Mouse (Mus musculus) limb, embryonic 13.5 days (tissue): Measurements from ENCODE around the gene Ghrhr. TPM values are rescaled to one million over a fixed set of nuclear protein-coding genes. Genes with fewer than 3 reads are reported as not detected.

ENCODE experiments used
- ATAC-seq: fragments of 200-750 bp; cut with Nextera tagmentation; 2 replicates; pipeline ENCODE4 v1.8.0; 2017; ENCODE audit warnings: low read depth, moderate number of reproducible peaks, moderate TSS enrichment; ENCODE audit not compliant: low FRiP score
- H3K27ac ChIP-seq: fragments of 300-500 bp; sonication (generic); 2 replicates; pipeline ENCODE4 v1.5.1; 2015; ENCODE audit warnings: inconsistent platforms, mild to moderate bottlenecking, moderate library complexity
- H3K27me3 ChIP-seq: fragments of 300-500 bp; sonication (generic); 2 replicates; pipeline ENCODE4 v1.6.1; 2015; ENCODE audit warnings: mild to moderate bottlenecking, inconsistent platforms
- H3K36me3 ChIP-seq: fragments of 300-500 bp; sonication (generic); 2 replicates; pipeline ENCODE4 v1.6.1; 2015; ENCODE audit warnings: inconsistent platforms, mild to moderate bottlenecking, moderate library complexity
- H3K4me1 ChIP-seq: fragments of 300-500 bp; sonication (generic); 2 replicates; pipeline ENCODE4 v1.6.1; 2015; ENCODE audit warnings: inconsistent platforms
- H3K4me2 ChIP-seq: fragments of 300-500 bp; sonication (generic); replicated peaks from 2 replicates; pipeline ENCODE4 v1.6.1; 2015; ENCODE audit warnings: inconsistent platforms, mild to moderate bottlenecking, moderate library complexity
- H3K4me3 ChIP-seq: fragments of 300-500 bp; sonication (generic); 2 replicates; pipeline ENCODE4 v1.5.1; 2015; ENCODE audit warnings: moderate library complexity, mild to moderate bottlenecking, inconsistent platforms
- H3K9ac ChIP-seq: fragments of 300-500 bp; sonication (generic); 2 replicates; pipeline ENCODE4 v1.6.1; 2015; ENCODE audit warnings: mild to moderate bottlenecking, inconsistent platforms
- H3K9me3 ChIP-seq: fragments of 300-500 bp; sonication (generic); 2 replicates; pipeline ENCODE4 v1.6.1; 2016; ENCODE audit warnings: inconsistent platforms
- WGBS: fragments of 180-500 bp; shearing (Covaris S2); methylation state at CpG from one replicate; pipeline ENCODE4 v1.1.7; 2015; 5-methylcytosine and 5-hydroxymethylcytosine counted together
- polyA plus RNA-seq: library from polyadenylated mRNA; unstranded; fragments of >200 nt; fragmentation: Nextera tagmentation; extraction: Ambion mirVana; gene quantifications from 2 replicates; pipeline ENCODE4 v1.2.1, GENCODE M21; 2015

Gene Ghrhr
- polyA plus RNA-seq, 1 experiment from 2014 or later, result not detected

- Histone ChIP-seq H3K9me3 (no peaks in the 10 kb centered on the region), H3K4me2 (no peak overlapping the region), H3K36me3 (no peaks in the 10 kb centered on the region), H3K4me1 (no peaks in the 10 kb centered on the region), H3K27ac (no peak overlapping the region), H3K9ac (no peak overlapping the region), H3K4me3 (no peak overlapping the region), H3K27me3 (no peaks in the 10 kb centered on the region)
- ATAC-seq, result no peak
- 83% methylated on average over 4 of the region's 4 CpGs for WGBS
Observed at GRCm38 (mm10) chr6:55381966-55382365, 5.9 kb downstream of the Ghrhr start.

DNA sequence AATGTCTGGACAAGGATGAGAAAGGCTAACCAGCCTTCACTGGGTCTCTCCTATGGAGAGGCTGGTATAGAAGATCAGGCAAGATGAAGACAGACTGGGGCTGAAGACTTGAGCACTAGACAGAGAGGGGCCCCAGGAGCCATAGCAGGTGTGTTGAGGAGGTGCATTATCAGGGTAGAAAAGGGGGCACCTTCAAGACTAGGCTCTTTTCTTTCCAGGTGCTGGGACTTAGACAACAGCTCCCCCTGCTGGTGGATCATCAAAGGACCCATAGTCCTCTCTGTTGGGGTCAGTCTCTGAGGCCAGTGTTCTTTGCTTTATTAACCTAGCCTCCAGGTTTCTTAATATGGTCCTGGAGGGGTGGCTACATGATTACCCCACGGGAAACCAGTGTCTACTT, 7.8 kb downstream of the Ghrhr start:
- no peak overlapping the region for H3K27ac ChIP-seq
- 0 out of 2 replicates have a peak, but pooled peaks cover 6% of the 10 kb centered on the region for H3K4me1 ChIP-seq
- H3K4me2 ChIP-seq, result no peak overlapping the region
- H3K27me3 ChIP-seq, result peaks cover 9% of the 10 kb centered on the region; the same call in 1 of the 2 replicates
- ATAC-seq, result 0 out of 2 replicates have a peak, but pooled peaks have one; percentile 51
- H3K9ac ChIP-seq, result no peak overlapping the region
- H3K9me3 ChIP-seq, result no peaks in the 10 kb centered on the region
- no peak overlapping the region for H3K4me3 ChIP-seq
- H3K36me3 ChIP-seq, result no peaks in the 10 kb centered on the region
- 11% methylated on average over 1 of the region's 1 CpGs for WGBS

DNA sequence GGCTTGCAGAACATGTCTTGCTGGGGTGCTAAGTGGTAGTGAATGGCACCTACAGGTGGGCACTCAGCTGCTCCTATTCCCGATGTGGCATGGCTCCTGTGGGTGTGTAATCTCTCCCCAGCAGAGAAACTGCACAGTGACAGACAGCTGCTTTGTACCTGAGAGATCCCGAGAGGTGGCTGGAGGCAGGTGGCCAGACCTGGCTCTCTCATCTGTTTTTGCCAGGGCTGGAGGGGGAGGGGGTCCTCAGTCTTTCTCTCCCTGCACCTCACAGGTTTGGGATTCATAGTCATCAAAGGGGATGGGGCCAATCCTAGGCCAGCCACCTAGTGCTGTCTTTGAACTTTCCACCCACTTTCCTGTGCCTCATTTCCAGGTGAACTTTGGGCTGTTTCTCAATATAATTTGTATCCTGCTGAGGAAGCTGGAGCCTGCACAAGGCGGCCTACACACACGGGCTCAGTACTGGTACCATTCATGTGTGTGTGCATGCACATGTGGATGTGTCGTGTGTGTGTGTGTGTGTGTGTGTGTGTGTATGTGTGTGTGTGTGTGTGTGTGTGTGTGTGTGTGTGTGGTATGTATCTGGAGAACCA, 8.4 kb downstream of the Ghrhr start:
- Histone ChIP-seq H3K9me3 (no peaks in the 10 kb centered on the region), H3K27ac (no peak overlapping the region), H3K27me3 (peaks cover 11% of the 10 kb centered on the region; the same call in 1 of the 2 replicates), H3K4me2 (no peak overlapping the region), H3K4me3 (no peak overlapping the region), H3K9ac (no peak overlapping the region), H3K36me3 (no peaks in the 10 kb centered on the region), H3K4me1 (0 out of 2 replicates have a peak, but pooled peaks cover 7% of the 10 kb centered on the region)
- 63% methylated on average over 5 of the region's 5 CpGs for WGBS
- no peak for ATAC-seq

GRCm38 (mm10) chr6:55388546-55389169, 12.6 kb downstream of the Ghrhr start:
- Histone ChIP-seq H3K4me3 (no peak overlapping the region), H3K4me2 (no peak overlapping the region), H3K9ac (no peak overlapping the region), H3K27ac (no peak overlapping the region), H3K27me3 (peaks cover 16% of the 10 kb centered on the region), H3K4me1 (0 out of 2 replicates have a peak, but pooled peaks cover 10% of the 10 kb centered on the region), H3K36me3 (no peaks in the 10 kb centered on the region), H3K9me3 (no peaks in the 10 kb centered on the region)
- ATAC-seq, result no peak
- WGBS, result 38% methylated on average over 12 of the region's 12 CpGs

GRCm38 (mm10) chr6:55389321-55389720, 13.2 kb downstream of the Ghrhr start:
- WGBS, result 65% methylated on average over 5 of the region's 5 CpGs
- Histone ChIP-seq H3K4me1 (0 out of 2 replicates have a peak, but pooled peaks cover 10% of the 10 kb centered on the region), H3K36me3 (no peaks in the 10 kb centered on the region), H3K9me3 (no peaks in the 10 kb centered on the region), H3K4me3 (no peak overlapping the region), H3K27ac (no peak overlapping the region), H3K9ac (no peak overlapping the region), H3K4me2 (no peak overlapping the region), H3K27me3 (peaks cover 16% of the 10 kb centered on the region)
- ATAC-seq, result no peak

- 18% methylated on average over 4 of the region's 4 CpGs for WGBS
- peaks cover 16% of the 10 kb centered on the region for H3K27me3 ChIP-seq
- H3K4me1 ChIP-seq, result peaks cover 18% of the 10 kb centered on the region
Observed at GRCm38 (mm10) chr6:55391814-55392213, 15.7 kb downstream of the Ghrhr start.

GRCm38 (mm10) chr6:55392453-55392852, 16.4 kb downstream of the Ghrhr start:
- Histone ChIP-seq H3K4me2 (no peak overlapping the region), H3K9me3 (no peaks in the 10 kb centered on the region), H3K9ac (no peak overlapping the region), H3K4me1 (peaks cover 21% of the 10 kb centered on the region), H3K27me3 (peaks cover 19% of the 10 kb centered on the region), H3K4me3 (no peak overlapping the region), H3K36me3 (no peaks in the 10 kb centered on the region), H3K27ac (no peak overlapping the region)
- 13% methylated on average over 4 of the region's 4 CpGs for WGBS
- peak; percentile 55 for ATAC-seq

More at GRCm38 (mm10) chr6:55391814-55392213, 15.7 kb downstream of the Ghrhr start:
- Histone ChIP-seq H3K9ac (no peak overlapping the region), H3K4me3 (no peak overlapping the region), H3K27ac (no peak overlapping the region), H3K36me3 (no peaks in the 10 kb centered on the region), H3K4me2 (no peak overlapping the region), H3K9me3 (no peaks in the 10 kb centered on the region)
- ATAC-seq, result no peak

DNA sequence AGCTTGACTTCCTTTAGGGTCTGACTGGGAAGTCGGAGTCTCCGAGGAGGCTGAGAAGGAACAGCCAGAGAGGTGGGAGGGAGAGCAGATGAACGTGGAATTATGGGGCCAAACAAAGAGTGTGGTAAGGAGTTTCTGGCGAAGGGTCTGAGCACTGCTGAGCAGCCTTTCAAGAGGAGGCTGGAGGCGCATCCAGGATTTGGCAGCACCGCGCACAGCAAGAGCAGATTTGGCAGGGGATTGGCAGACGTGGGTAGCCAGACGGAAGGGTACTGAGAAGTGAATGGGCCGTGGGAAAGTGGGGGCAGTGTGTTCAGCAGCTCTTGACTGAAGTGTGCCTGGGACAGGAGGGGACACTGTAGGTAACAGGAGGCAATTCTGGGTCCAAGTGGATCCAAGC, 18.8 kb downstream of the Ghrhr start:
- no peaks in the 10 kb centered on the region for H3K9me3 ChIP-seq

DNA sequence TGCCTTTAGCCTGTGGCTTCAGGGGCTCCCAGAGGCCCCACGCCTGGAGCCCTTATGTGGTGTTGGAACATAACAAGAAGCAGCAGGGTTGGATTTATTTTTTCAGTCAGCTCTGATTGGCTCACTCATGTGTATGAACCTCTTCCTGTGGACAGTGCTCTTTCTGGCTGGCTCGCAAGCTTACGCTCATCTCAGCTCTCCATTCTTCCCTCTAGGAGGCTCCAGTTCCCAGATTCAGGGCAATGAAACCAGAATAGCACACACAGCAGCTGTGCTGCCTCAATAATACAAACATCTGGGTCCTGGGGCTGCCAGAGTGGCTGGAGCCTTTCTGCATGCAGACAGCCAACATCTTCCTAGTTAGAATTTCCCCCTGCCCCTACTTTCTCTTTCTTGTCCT, 20.1 kb downstream of the Ghrhr start:
- no peak overlapping the region for H3K4me3 ChIP-seq
- peak; percentile 37; the same call in 1 of the 2 replicates for ATAC-seq
- H3K9ac ChIP-seq, result no peak overlapping the region
- H3K9me3 ChIP-seq, result no peaks in the 10 kb centered on the region
- no peaks in the 10 kb centered on the region for H3K36me3 ChIP-seq
- H3K27ac ChIP-seq, result no peak overlapping the region
- peaks cover 19% of the 10 kb centered on the region for H3K4me1 ChIP-seq
- H3K4me2 ChIP-seq, result 0 out of 2 replicates have a peak overlapping the region, but pooled peaks have one; percentile 14
- 23% methylated on average over 3 of the region's 3 CpGs for WGBS
- peaks cover 7% of the 10 kb centered on the region; the same call in 1 of the 2 replicates for H3K27me3 ChIP-seq

More for the DNA sequence above, 18.8 kb downstream of the Ghrhr start:
- no peak for ATAC-seq
- Histone ChIP-seq H3K27ac (no peak overlapping the region), H3K4me2 (no peak overlapping the region), H3K9ac (no peak overlapping the region), H3K36me3 (no peaks in the 10 kb centered on the region), H3K4me3 (no peak overlapping the region), H3K27me3 (peaks cover 8% of the 10 kb centered on the region), H3K4me1 (peaks cover 15% of the 10 kb centered on the region)
- WGBS, result 84% methylated on average over 10 of the region's 10 CpGs

DNA sequence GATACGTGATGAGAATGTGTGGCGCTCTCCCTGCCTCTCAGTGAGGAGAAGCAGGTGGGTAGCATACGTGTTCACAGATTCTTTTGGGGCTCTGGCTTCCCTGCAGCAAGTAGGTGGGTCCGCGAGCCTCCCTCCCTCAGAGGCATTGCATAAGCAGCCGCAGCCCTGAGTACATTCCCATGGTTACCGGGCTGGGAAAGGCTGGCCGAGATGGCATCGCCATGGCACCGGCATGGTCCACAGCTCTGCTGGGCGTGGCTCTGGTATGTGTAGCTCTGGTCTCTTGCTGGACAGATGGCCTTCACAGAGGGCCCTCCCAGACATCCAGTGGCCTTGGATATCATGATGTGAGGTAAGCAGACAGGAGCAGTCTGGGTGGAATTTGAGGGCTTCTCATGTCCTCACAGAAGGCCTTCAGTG, 20.5 kb downstream of the Ghrhr start:
- Histone ChIP-seq H3K27ac (no peak overlapping the region), H3K4me2 (0 out of 2 replicates have a peak overlapping the region, but pooled peaks have one; percentile 14)
- ATAC-seq, result peak; percentile 29; the same call in 1 of the 2 replicates

DNA sequence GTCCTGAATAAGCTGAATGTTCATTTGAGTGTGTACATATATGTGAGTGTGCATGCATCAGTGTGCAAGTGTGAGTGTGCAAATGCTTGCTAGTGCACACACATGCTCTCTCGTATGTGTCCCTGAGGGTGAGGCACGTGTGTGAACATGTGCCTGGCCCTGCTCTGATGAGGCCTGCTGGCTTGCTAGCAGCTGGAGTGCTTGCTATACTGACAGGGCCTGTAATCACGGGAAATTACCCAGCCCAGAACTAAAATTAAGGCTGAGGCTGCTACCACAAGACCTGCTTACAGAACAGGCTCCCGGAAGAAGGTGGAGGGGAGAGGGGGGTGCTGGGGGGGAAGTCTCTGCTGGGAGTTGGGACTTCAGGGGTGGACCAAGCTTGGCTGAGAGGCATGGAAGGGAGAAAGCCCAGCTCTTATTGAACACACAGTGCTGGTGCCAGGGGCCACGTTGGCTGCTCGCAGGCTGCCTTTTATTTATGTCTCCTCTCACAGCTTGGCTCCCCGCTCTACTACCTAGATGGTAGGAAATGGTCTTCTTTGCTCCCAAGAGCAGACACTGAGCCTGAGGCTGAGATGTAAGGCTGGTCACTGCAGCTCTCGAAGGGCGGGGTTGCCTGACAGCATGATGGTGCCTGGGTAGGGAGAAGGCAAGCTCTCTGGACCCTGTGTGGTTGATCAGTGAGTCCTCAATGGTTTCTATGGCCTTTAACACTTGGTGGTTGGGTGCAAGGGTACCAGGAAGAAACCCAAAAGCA, 23.0 kb downstream of the Ghrhr start:
- H3K27me3 ChIP-seq, result peaks cover 7% of the 10 kb centered on the region; the same call in 1 of the 2 replicates
- no peak for ATAC-seq
- H3K27ac ChIP-seq, result no peak overlapping the region
- H3K4me3 ChIP-seq, result no peak overlapping the region
- H3K36me3 ChIP-seq, result no peaks in the 10 kb centered on the region
- no peak overlapping the region for H3K4me2 ChIP-seq
- 55% methylated on average over 9 of the region's 9 CpGs for WGBS
- H3K4me1 ChIP-seq, result peaks cover 19% of the 10 kb centered on the region
- H3K9ac ChIP-seq, result no peak overlapping the region
- no peaks in the 10 kb centered on the region for H3K9me3 ChIP-seq

More for the DNA sequence above, 20.5 kb downstream of the Ghrhr start:
- no peaks in the 10 kb centered on the region for H3K9me3 ChIP-seq
- no peaks in the 10 kb centered on the region for H3K36me3 ChIP-seq
- H3K4me1 ChIP-seq, result peaks cover 19% of the 10 kb centered on the region
- WGBS, result 76% methylated on average over 11 of the region's 11 CpGs
- no peak overlapping the region for H3K4me3 ChIP-seq
- peaks cover 7% of the 10 kb centered on the region; the same call in 1 of the 2 replicates for H3K27me3 ChIP-seq
- no peak overlapping the region for H3K9ac ChIP-seq

GRCm38 (mm10) chr6:55399910-55400309, 23.8 kb downstream of the Ghrhr start:
- Histone ChIP-seq H3K9me3 (no peaks in the 10 kb centered on the region), H3K4me2 (no peak overlapping the region), H3K4me1 (peaks cover 26% of the 10 kb centered on the region), H3K36me3 (no peaks in the 10 kb centered on the region), H3K4me3 (no peak overlapping the region), H3K27me3 (peaks cover 7% of the 10 kb centered on the region; the same call in 1 of the 2 replicates), H3K9ac (no peak overlapping the region), H3K27ac (no peak overlapping the region)
- 62% methylated on average over 5 of the region's 5 CpGs for WGBS
- no peak for ATAC-seq
